Mouse (Mus musculus): Measurements from ENCODE around the gene Brpf3. TPM values are rescaled to one million over a fixed set of nuclear protein-coding genes. Genes with fewer than 3 reads are reported as not detected.

The Brpf3 gene
- polyA plus RNA-seq, 1 experiment from 2014 or later: 8.1 TPM

GRCm38 (mm10) chr17:28775161-28775560 lies 25.7 kb upstream of the Brpf3 start:
- Histone ChIP-seq H3K9me3 (no peaks in the 10 kb centered on the region), H3K4me2 (no peak overlapping the region), H3K4me1 (replicated peaks) (peaks cover 3% of the 10 kb centered on the region), H3K36me3 (no peaks in the 10 kb centered on the region), H3K27me3 (peaks cover 12% of the 10 kb centered on the region), H3K27ac (replicated peaks) (no peak overlapping the region), H3K4me3 (no peak overlapping the region), H3K9ac (no peak overlapping the region)
- 84% methylated on average over 4 of the region's 4 CpGs for WGBS
- no peak for ATAC-seq (ENCODE audit: low FRiP score, low read depth)

GRCm38 (mm10) chr17:28776817-28777216 lies 24.1 kb upstream of the Brpf3 start:
- H3K36me3 ChIP-seq: no peaks in the 10 kb centered on the region

GRCm38 (mm10) chr17:28777231-28778005 lies 23.5 kb upstream of the Brpf3 start:
- H3K4me3 ChIP-seq: no peak overlapping the region
- WGBS: 79% methylated on average over 16 of the region's 16 CpGs
- no peaks in the 10 kb centered on the region for H3K9me3 ChIP-seq

More at GRCm38 (mm10) chr17:28776817-28777216, 24.1 kb upstream of the Brpf3 start:
- Histone ChIP-seq H3K4me1 (replicated peaks) (no peaks in the 10 kb centered on the region), H3K27ac (replicated peaks) (no peak overlapping the region), H3K9ac (no peak overlapping the region), H3K27me3 (no peaks in the 10 kb centered on the region), H3K4me3 (no peak overlapping the region), H3K9me3 (no peaks in the 10 kb centered on the region), H3K4me2 (no peak overlapping the region)
- 95% methylated on average over 3 of the region's 3 CpGs for WGBS
- no peak for ATAC-seq (ENCODE audit: low FRiP score, low read depth)

GRCm38 (mm10) chr17:28779735-28780134 lies 21.2 kb upstream of the Brpf3 start:
- no peak overlapping the region for H3K27ac ChIP-seq (replicated peaks)
- ATAC-seq (ENCODE audit: low FRiP score, low read depth): no peak
- H3K36me3 ChIP-seq: no peaks in the 10 kb centered on the region
- no peaks in the 10 kb centered on the region for H3K4me1 ChIP-seq (replicated peaks)
- no peaks in the 10 kb centered on the region for H3K27me3 ChIP-seq
- H3K4me2 ChIP-seq: no peak overlapping the region
- H3K9me3 ChIP-seq: no peaks in the 10 kb centered on the region
- no peak overlapping the region for H3K9ac ChIP-seq
- H3K4me3 ChIP-seq: no peak overlapping the region
- WGBS: 94% methylated on average over 3 of the region's 3 CpGs

More at GRCm38 (mm10) chr17:28777231-28778005, 23.5 kb upstream of the Brpf3 start:
- Histone ChIP-seq H3K4me1 (replicated peaks) (no peaks in the 10 kb centered on the region), H3K27ac (replicated peaks) (no peak overlapping the region), H3K4me2 (no peak overlapping the region), H3K27me3 (no peaks in the 10 kb centered on the region), H3K36me3 (no peaks in the 10 kb centered on the region), H3K9ac (no peak overlapping the region)
- no peak for ATAC-seq (ENCODE audit: low FRiP score, low read depth)

- no peak for ATAC-seq (ENCODE audit: low FRiP score, low read depth)
- 76% methylated on average over 3 of the region's 3 CpGs for WGBS
- no peaks in the 10 kb centered on the region for H3K9me3 ChIP-seq
- H3K4me1 ChIP-seq (replicated peaks): no peaks in the 10 kb centered on the region
- no peak overlapping the region for H3K27ac ChIP-seq (replicated peaks)
- H3K27me3 ChIP-seq: no peaks in the 10 kb centered on the region
- no peak overlapping the region for H3K9ac ChIP-seq
- H3K4me3 ChIP-seq: no peak overlapping the region
- no peaks in the 10 kb centered on the region for H3K36me3 ChIP-seq
- no peak overlapping the region for H3K4me2 ChIP-seq
Observed at GRCm38 (mm10) chr17:28780836-28781235, 20.1 kb upstream of the Brpf3 start.

GRCm38 (mm10) chr17:28781290-28782045 lies 19.4 kb upstream of the Brpf3 start:
- Histone ChIP-seq H3K27me3 (no peaks in the 10 kb centered on the region), H3K4me1 (replicated peaks) (no peaks in the 10 kb centered on the region), H3K27ac (replicated peaks) (no peak overlapping the region), H3K4me3 (no peak overlapping the region), H3K9ac (no peak overlapping the region), H3K9me3 (no peaks in the 10 kb centered on the region), H3K4me2 (no peak overlapping the region), H3K36me3 (no peaks in the 10 kb centered on the region)
- no peak for ATAC-seq (ENCODE audit: low FRiP score, low read depth)
- WGBS: 55% methylated on average over 9 of the region's 9 CpGs

GRCm38 (mm10) chr17:28785036-28785435 lies 15.9 kb upstream of the Brpf3 start:
- Histone ChIP-seq H3K36me3 (no peaks in the 10 kb centered on the region), H3K27me3 (no peaks in the 10 kb centered on the region), H3K27ac (replicated peaks) (no peak overlapping the region), H3K9me3 (no peaks in the 10 kb centered on the region), H3K4me2 (no peak overlapping the region), H3K9ac (no peak overlapping the region), H3K4me1 (replicated peaks) (no peaks in the 10 kb centered on the region), H3K4me3 (no peak overlapping the region)
- no peak for ATAC-seq (ENCODE audit: low FRiP score, low read depth)
- WGBS: 84% methylated on average over 3 of the region's 3 CpGs

- Histone ChIP-seq H3K9ac (no peak overlapping the region), H3K4me2 (no peak overlapping the region), H3K27ac (replicated peaks) (no peak overlapping the region), H3K9me3 (no peaks in the 10 kb centered on the region), H3K36me3 (no peaks in the 10 kb centered on the region), H3K27me3 (no peaks in the 10 kb centered on the region), H3K4me1 (replicated peaks) (no peaks in the 10 kb centered on the region), H3K4me3 (no peak overlapping the region)
- 95% methylated on average over 12 of the region's 12 CpGs for WGBS
- ATAC-seq (ENCODE audit: low FRiP score, low read depth): no peak
Observed at GRCm38 (mm10) chr17:28787507-28787906, 13.4 kb upstream of the Brpf3 start.

- 91% methylated on average over 4 of the region's 4 CpGs for WGBS
Observed at GRCm38 (mm10) chr17:28797031-28797430, 3.9 kb upstream of the Brpf3 start.

GRCm38 (mm10) chr17:28799291-28800160 lies 1.4 kb upstream of the Brpf3 start:
- no peak for ATAC-seq (ENCODE audit: low FRiP score, low read depth)
- no peaks in the 10 kb centered on the region for H3K9me3 ChIP-seq
- peak overlapping the region; percentile 100 for H3K27ac ChIP-seq (replicated peaks)

More at GRCm38 (mm10) chr17:28797031-28797430, 3.9 kb upstream of the Brpf3 start:
- H3K4me2 ChIP-seq: no peak overlapping the region
- H3K9ac ChIP-seq: no peak overlapping the region
- H3K4me3 ChIP-seq: no peak overlapping the region
- no peaks in the 10 kb centered on the region for H3K36me3 ChIP-seq
- ATAC-seq (ENCODE audit: low FRiP score, low read depth): no peak
- H3K27me3 ChIP-seq: no peaks in the 10 kb centered on the region
- H3K9me3 ChIP-seq: no peaks in the 10 kb centered on the region
- peaks cover 18% of the 10 kb centered on the region for H3K4me1 ChIP-seq (replicated peaks)
- H3K27ac ChIP-seq (replicated peaks): no peak overlapping the region

GRCm38 (mm10) chr17:28800281-28800670 lies 614 bp upstream of the Brpf3 start:
- H3K27me3 ChIP-seq: no peaks in the 10 kb centered on the region
- peaks cover 31% of the 10 kb centered on the region for H3K4me1 ChIP-seq (replicated peaks)
- H3K4me3 ChIP-seq: peak overlapping the region; percentile 86
- no peaks in the 10 kb centered on the region for H3K36me3 ChIP-seq
- peak overlapping the region; percentile 99 for H3K4me2 ChIP-seq
- peak overlapping the region; percentile 99 for H3K9ac ChIP-seq
- peak; percentile 46 for ATAC-seq (ENCODE audit: low FRiP score, low read depth)
- 0% methylated on average over 14 of the region's 15 CpGs for WGBS
- H3K27ac ChIP-seq (replicated peaks): peak overlapping the region; percentile 100
- no peaks in the 10 kb centered on the region for H3K9me3 ChIP-seq

More at GRCm38 (mm10) chr17:28799291-28800160, 1.4 kb upstream of the Brpf3 start:
- peak overlapping the region; percentile 86 for H3K4me3 ChIP-seq
- peaks cover 31% of the 10 kb centered on the region for H3K4me1 ChIP-seq (replicated peaks)
- 0 out of 2 replicates have a peak overlapping the region, but pooled peaks have one; percentile 99 for H3K9ac ChIP-seq
- no peaks in the 10 kb centered on the region for H3K27me3 ChIP-seq
- WGBS: 9% methylated on average over 14 of the region's 14 CpGs
- H3K36me3 ChIP-seq: no peaks in the 10 kb centered on the region
- H3K4me2 ChIP-seq: peak overlapping the region; percentile 99

All from hindbrain, embryonic 15.5 days (tissue).